Mouse (Mus musculus) frontal cortex, postnatal 10 days (tissue): ENCODE data around the gene Acox1.

ENCODE experiments used
- DNase-seq, 2 experiments: peaks; one replicate each; pipeline ENCODE4 v3.0.0; 2022; ENCODE audit warnings: low spot score in 2 of 2, mixed read lengths in 1 of 2

Gene Acox1

DNA sequence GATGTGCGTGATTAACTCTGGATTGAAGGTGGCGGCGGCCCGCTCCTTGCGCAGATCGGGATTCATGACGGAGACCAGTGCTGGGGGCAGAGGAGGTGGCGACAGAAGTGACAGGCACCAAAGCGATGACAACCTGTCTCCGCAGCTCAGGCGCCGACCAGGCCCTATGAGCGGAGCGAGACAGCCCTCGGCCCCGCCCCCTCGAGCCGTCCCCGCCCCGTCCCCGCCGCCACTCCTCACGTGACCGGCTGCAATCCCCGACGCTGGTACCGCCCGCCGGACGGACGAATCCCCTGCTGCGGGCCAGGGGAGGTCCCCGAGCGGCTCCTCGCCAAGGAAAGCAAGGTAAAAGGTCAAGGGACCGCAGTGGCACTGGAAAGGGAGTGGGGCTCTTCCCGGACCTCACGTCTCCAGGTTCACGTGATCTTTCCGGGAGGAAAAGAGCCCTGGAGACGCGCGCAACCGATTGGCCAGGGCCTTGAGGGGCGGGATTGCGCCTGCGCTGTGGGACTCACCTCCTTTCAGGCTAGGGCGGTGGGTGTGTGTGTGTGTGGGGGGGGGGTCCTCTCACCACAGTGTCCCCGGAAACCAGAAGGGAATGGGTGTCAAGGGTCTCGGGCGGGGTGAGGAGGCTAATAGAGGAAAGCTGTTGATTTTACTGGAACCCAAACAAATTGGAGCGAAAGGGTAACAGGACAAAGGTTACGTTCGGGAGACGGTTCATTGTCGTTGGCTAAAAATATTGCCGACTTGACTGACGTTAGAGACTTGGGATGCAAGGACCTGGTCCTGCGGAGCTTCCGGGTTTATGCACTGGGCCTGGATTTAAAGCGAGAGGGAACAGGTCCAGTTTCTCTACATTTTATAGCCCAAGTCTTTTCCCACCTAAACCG, at the start of gene Acox1, which contains the start of gene Ten1:
Gene Acox1, minus strand, starts transcription at position 407 of the 893 bp plus-strand sequence.
Gene Ten1, plus strand, starts transcription at position 217 of the 893 bp plus-strand sequence.
- DNase-seq = peak; percentile 91 to 96

DNA sequence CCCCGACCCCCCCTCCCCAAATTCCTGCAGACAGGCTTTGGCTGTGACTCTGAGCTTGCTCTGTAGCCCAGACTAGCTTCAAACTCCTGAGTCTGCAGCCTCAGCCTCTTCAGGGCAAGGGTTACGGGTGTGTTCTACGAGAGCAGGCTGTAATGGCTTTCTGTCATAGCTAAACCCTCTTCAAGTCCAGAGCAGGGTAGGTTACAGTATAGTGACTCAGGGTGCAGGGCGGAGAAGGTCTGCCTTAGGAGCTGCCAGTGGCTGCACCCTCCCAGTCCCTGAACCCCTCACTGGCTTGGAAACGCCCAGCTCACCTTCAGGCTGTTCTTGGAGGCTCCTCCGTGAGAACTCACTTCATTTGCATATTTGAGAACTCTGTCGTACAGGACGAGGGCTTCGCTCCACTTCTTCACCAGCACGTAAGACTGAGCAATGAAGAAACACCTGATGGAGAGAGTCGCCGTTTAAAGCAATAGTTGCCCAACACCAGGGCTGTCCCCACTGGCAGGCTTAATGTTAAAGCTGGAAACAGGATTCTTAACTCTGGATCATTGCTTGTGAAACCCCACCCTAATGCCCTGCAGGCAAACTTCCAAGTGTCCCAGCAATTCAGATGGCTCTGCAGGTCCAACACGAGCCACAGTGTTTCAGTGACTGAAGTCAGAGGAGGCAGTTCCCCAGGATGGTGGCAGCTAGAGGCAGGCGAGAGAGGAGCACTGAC, 48.8 kb upstream of the Acox1 start:
- no peak for DNase-seq

DNA sequence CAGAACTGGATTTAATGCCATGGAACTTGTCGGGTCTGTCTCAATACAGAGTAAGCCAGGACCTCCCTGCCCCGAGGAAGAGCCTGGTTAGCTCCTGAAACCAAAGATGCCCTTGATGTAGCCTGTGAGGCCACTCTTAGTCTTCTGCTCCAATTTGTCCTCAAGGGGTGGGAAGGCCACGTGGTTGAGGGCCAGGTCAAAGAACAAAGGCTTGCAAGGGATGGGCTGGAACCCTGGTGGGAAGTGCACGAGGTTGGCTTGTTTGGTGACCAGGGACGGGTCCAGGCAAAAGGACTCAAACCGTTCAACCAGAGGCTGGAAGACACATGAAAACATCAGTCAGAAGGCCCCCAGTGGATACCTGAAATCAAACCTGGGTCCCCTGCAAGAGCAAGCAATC, 46.8 kb upstream of the Acox1 start:
- DNase-seq = no peak

- DNase-seq = no peak
Observed at GRCm38 (mm10) chr11:116244580-116244979, 45.7 kb upstream of the Acox1 start.

DNA sequence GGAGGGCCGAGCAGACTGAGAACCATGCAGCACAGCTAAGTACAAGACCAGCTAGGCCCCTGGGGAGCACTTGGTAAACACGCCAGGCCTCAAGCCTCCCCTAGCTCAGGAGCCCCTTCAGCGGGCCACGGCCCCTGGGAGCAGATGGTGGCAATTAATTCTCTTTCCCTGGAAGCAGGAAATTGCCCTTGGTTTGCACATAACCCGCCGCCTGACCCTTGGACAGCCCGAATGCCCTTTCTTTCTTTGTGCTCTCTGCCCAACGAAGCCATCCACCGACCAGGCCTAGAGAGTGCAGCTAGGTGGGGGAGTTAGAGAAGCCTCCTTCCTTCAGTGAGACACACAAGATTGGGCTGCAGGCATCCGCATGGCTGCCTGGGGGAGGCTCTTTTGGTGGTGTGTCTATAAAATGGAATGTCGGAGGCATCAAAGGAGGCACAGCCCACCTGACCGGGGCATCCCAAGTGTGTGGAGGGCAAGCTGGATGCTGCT, 42.9 kb upstream of the Acox1 start:
- no peak for DNase-seq

DNA sequence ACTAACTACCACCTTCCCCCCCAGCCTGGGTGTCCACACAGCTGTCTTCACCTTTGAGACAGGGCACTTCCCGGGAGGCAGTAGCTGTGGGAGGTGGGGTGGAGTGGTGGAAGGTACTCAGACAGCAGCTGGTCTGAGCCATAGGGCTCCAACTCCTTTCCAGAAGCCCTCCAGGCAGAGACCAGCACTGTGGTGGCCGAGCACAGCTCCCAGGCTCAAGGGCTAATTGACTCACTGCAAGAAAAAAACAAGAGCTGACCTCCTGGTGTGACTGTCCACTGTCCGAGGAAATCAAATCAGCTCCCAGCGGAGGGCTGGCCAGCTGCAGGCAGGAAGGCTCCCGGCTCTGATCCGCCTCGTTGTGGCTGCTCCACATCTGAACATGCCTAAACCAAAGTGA, 41.0 kb upstream of the Acox1 start:
- DNase-seq = no peak

DNA sequence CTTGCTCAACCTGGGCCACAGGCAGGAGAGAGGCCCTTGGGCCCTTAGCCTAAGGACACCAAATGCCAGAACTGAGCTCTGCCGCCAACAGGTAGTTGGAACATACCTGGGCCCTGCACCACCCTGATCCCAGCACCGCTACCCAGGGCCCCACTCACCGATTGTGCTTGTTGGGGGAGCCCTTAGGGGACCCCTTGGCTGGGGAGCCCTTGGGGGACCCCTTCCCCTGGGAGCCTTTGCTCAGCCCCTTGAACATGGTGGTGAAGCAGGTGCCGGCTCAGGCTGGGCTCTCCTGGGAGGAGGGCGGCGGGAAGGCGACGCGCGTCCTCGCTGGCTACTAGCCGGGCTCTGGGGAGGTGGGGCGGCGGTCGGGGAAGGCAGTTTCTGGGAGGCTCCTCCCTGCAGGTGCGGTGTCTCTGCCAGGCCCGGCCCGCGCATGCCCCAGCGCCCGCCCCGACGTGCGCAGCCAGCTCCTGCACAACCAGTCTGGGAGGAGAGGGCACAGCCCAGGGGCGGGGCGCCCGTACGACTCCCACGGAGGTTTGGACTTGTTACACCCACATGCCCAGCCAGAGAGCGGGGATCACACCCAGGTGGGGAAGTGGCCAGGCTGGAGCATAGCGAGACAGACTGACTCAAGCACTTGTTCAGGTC, 39.0 kb upstream of the Acox1 start, which contains the start of gene Evpl:
Gene Evpl, minus strand, starts transcription at position 336 of the 654 bp plus-strand sequence.
- no peak for DNase-seq

GRCm38 (mm10) chr11:116234901-116235300, 36.1 kb upstream of the Acox1 start:
- no peak for DNase-seq

DNA sequence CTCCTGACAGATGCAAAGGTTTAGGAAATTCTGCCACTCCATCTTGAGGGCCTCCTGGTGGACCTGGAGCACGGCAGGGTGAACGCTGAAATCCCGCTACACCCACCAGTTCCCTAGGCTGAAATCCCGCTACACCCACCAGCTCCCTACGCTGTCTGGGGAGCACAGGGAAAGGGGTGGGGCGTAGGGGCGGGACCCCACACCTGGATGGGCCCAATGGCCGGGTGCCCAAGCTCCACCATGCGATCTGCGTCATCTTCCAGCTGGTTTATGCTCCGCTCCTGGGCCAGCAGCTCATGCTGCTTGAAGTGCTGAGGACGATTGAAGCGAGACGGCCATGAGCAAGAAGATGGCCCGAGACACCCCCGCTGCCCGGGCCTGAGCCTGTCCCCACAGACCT, 33.6 kb upstream of the Acox1 start:
- no peak for DNase-seq

GRCm38 (mm10) chr11:116228699-116229098, 29.9 kb upstream of the Acox1 start:
- DNase-seq = no peak

GRCm38 (mm10) chr11:116226414-116226813, 27.6 kb upstream of the Acox1 start:
- DNase-seq = peak in 1 of 2 experiments; percentile 51

- no peak for DNase-seq
Observed at GRCm38 (mm10) chr11:116222740-116223059, 23.9 kb upstream of the Acox1 start.

GRCm38 (mm10) chr11:116221931-116222739, 23.3 kb upstream of the Acox1 start:
- no peak for DNase-seq

DNA sequence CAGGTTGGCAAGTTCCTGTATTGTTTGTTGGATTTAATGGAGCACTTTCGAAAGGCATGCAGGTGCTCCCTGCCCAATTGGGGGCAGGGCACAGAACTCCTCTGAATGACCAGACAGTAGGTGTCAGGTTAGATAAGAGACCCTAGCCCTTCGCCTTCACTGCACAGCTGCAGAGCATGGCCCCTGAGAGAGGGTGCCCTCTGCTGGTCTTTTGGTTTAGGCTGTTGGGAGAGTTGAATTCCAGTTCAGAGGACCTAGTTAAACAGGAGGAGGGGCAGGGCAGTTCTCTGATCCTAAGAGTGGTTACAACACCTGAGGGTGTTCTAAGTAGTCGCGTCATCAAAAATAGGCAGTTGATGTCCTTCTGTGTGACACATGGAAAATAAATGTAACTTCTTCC, 21.0 kb upstream of the Acox1 start:
- DNase-seq = peak in 1 of 2 experiments; percentile 43

DNA sequence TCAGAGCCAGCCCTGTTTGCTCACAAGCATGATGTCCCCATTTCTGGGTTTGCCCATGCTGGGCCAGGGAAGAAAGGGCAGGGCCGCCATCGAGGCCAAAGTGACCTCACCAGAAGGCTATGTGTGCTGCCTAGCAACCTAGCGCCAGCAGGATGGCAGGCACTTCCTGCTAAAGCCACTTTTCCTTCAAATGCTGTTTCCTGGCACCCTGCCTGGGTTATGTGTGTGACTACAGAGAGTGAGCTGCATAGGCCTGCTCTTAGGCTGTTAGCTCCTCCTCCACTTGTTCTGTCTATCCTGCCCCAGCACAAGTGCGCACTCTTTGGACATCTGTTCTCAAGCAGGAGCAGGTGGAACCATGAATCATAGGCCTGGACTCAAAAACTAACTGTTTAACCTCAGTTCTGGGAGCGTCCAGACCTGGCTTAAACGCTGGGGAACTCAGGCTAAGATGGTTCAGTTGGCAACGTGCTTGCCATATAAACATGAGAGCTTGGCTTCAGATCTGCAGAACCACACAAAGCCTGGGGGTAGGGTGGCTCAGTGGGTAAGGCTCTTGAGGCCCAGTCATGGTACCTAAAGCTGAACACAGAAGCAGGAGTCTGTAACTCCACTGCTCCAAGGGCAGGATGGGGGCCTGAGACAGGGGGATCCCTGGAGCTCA, 20.0 kb upstream of the Acox1 start:
- DNase-seq = peak; percentile 71 to 78

DNA sequence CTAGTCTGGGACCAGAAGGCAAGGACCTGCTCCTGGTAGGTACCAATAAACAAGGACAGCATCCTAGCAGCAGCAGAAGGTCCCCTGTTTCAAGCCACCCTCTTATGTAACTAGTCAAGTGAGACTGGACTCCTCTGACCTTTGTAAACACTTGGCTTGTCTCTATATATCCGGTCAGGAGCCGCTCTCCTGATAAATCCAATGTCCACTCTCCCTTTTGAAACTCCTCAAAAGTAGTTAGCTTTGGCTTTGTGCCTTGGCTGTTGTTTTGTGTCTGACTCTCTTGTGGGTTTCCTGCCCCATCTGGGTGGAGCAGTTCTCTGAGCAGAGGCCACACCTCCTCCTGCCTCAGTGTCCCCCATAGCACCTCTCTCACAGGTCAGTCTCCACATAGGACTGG, 19.4 kb upstream of the Acox1 start:
- DNase-seq = no peak

GRCm38 (mm10) chr11:116216549-116216948, 17.7 kb upstream of the Acox1 start:
- no peak for DNase-seq

DNA sequence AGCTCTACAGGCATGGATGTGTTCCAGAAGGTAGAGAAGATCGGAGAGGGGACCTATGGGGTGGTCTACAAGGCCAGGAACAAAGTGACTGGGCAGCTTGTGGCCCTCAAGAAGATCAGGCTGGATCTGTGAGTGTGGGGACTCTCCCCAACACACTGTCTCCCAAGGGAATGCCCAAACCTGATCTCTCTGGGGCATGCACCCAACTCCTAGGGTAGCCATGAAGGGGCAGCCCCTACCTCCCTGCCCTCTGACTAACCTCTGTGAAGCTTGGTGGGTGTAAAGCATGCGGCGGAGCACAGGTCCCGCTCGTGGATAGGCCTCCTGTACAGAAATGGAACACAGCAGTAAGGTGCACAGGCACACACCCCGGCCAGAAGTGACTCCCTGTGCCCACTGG, 17.1 kb upstream of the Acox1 start:
- no peak for DNase-seq

- no peak for DNase-seq
Observed at GRCm38 (mm10) chr11:116215181-116215580, 16.3 kb upstream of the Acox1 start.

- DNase-seq = no peak
Observed at GRCm38 (mm10) chr11:116213877-116214510, 15.1 kb upstream of the Acox1 start.
